Mouse (Mus musculus) ZHBTc4 (cell line): ENCODE data around the gene Nckap5l.
"Not testable (repeated sequence)": the region's sequence is repeated elsewhere in the genome, so short reads cannot be mapped to it uniquely, and the experiment has no call there.

Source experiments
- DNase-seq: peaks from one replicate; pipeline ENCODE4 v3.0.0-alpha.2; 2011; ENCODE audit warnings: low read depth, low spot score

Nckap5l gene

DNA sequence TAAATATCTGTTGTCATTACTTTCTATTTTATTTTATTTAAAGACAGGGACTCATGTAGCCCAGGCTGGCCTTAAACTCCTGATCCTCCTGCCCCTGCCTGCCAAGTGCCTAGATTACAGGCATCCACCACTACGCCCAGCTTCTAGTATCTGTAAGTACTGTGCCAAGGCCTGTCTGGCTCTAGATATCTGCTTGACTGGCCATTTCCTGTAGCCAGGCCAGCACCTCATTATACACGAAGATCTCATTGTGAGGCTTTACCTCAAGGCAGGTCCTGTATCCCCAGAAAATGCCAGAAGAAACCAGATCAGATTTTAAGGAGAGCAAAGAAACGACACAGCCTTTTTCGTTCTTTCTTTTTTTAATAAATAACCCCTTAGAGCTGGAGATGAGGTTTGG is 12.2 kb upstream of the Nckap5l start:
- DNase-seq = no peak

DNA sequence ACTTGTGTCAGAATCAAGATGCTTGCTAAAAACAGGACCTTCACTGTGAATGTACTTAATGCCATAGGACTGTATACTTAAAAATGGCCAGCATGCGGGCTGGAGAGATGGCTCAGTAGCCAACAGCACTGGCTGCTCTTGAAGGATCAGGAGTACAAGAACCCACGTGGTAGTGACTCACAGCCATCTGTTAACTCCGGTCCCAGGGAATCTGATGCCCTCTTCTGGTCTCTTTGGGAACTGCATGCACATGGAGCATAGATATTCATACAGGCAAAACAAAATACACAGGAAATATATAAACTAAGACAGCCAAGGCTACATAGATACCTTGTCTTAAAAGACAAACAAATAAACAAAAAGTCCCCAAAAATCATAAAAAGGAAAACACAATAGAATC is 11.5 kb upstream of the Nckap5l start:
- peak; percentile 91 for DNase-seq

DNA sequence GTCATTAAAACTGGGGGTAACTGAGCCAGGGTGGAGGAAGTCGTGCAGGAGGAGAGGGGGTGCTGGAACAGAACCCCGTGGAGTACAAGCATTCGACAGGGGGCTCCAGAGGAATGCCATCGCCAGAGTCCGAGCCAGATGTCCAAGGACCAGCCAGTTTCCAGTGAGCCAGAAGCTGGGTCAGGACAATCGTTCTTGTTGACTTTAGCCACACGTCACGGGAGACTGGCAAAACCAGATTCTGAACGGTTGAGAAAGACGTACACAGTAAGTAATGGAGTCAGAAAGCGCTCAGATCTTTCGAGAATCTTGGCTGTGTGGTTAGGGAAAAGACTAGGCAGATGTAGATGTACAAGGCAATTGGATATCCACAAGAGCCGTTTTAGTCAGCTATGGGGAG is 5.6 kb upstream of the Nckap5l start:
- no peak for DNase-seq

DNA sequence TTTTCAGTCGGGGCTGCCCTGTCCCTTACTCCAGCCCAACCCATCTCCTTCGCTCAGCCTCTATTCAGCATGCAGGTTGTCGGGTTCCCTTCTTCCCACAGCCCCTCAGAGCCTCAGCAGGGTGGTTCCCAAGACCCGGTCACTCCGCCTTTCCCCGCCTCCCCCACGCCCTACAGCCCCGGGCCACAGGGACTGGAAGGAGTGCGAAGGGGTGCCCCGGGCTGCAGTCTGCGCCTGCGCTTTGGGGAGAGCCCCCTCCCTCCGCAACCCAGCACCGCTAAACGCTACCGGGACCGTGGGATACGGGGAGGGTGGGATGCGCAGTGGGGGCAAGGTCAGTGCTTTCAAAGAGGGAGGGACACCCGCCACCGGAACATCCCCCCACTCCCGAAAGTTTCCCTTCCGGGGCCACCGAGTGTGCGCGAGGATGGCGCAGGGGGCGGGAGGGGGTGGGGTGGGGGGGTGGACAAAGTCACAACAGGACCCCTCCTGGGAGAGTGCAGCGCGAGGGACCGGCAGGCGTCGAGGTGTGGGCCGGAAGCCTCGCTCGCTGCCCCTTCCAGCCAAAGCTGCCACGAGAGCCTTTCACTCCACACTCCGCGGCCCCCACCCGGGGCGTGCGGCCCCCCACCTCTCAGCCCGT is 464 bp downstream of the Nckap5l start:
- peak; percentile 82 for DNase-seq

DNA sequence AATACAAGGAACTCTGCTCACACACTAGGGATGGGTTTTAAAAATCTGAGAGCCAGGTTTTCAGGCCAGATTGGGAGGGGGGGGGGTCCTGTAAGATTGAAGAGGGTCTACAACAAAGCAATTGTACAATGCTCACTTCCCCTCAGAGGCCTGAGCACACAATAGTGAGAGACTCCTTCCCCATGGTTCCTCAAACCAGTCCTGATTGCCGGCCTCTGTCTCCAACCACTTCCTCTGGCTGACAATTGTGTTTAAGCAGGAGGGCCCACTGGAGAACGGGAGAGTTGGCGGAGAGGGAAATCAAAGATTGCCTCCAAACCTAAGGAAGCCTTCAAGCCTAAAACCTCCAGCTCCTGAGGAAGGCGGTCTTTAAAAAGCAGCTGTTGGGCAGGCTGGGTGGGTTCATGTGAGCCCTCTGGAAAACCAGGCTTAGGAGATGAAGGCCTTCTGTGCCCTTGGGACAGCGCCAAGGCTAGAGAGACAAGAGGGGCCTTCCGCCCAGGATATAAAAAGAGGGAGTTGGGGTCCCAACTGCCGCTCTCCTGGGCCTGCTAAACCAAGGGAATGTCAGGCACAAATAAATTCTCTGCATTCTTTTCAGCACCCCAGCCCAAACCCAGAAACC is 1.1 kb downstream of the Nckap5l start:
- DNase-seq = no peak

DNA sequence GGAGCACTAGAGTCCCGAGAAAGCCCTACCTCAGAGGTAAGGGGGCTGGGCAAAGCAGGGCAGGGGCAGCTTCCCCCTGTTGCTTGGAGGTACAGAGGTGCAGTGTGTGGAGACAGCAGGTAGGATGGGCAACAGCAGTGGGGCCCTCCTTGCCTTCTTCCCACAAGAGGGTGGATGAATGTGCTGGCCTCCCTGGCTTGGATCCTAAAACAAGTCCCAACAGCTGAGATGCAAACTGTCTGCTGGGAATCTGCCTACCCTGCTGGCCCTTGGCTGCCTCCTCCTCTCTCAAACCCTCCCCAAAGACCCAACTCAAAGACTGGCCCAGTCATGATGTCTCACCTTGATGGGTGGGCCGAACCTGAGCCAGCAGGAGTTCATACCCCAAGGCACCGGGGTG is 2.1 kb downstream of the Nckap5l start:
- no peak for DNase-seq

DNA sequence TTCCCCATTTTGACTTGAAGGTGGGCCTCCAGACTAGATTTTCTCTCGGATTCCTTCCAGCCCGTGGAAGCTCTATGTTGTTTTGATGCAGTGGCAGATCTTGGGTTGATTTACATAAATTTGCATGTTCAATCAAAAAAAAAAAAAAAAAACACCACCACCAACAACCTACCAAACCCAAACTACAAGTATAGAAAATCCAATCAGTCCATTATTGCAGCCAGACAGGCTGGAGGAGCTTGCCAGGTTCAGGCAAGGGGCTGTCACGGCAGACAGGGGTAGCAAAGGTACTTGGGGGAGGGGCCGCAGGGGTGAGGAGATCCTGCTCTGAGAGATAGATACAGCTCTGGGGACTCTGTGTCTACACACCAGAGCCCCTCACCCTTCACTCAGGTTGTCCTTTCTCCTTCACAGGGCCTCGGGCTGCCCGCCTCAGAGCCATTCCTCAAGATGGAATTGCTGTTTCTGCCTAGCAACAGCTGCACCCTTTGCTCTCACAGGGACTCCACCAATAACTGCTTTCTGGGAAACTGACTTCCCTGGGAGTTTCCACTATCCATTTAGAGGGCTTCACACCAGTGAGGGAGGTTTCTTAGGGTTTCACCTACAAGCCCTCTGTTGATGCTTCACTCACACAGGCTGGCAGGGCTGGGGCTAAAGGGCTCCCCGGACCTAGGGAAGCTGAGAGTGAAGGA is 2.8 kb downstream of the Nckap5l start:
- DNase-seq = no peak

DNA sequence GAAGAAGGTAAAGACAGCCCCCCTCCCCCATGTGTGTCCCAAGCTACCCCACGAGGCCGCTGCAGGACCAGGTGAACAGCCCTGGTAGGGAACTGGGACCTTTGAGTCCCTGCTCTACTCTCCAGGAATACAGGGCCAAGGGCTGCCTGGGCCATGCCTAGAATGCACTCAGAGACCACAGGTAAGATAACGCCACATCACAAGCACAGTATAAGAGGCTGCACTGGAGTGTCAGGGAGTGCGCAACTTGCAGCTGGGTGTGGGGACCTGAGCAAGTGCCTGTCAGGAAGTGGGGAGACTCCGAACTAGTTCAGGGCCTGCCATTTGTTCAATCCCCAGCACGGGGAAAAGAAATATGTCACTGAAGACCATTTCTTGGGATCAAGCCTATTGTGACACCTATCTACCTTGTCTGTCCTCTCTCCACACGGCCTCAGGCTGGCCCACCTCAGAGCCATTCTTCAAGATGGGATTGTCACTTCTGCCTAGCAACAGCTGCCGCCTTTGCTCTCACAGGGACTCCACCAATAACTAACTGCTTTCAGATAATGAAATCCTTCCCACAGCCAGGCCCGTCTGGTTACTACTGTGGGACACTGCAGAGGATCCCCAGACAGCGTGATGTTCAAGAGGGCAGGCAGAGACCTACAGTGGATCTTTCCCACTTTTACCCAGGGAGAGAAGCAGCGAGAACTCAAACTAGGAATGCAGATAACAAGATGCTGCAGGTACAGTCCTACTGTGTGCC is 4.2 kb downstream of the Nckap5l start:
- no peak for DNase-seq

DNA sequence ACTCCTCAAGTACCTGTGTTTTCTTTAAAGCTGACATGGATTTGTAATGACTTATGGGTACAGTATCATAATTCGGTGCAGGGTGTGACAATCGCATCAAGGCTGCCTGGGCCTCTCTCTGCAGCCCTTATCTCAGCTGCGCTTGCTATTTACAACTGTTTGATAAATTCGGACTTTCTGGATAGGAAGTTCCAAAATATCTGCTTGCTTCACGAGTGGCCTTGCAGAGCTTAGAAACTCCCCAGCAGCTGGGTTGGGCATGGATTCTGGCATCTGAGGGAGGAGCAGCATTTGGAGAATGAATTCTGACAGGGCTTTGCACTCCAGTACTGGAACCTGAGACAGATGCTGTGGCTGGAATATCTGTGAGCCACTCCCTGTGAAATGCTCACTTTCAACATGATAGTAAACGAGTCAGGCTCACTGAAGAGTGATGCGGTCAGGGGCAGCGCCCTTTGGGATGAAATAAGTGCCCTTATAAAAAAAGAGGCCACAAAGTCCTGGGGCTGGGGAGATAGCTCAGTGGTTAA is 7.7 kb downstream of the Nckap5l start:
- no peak for DNase-seq

DNA sequence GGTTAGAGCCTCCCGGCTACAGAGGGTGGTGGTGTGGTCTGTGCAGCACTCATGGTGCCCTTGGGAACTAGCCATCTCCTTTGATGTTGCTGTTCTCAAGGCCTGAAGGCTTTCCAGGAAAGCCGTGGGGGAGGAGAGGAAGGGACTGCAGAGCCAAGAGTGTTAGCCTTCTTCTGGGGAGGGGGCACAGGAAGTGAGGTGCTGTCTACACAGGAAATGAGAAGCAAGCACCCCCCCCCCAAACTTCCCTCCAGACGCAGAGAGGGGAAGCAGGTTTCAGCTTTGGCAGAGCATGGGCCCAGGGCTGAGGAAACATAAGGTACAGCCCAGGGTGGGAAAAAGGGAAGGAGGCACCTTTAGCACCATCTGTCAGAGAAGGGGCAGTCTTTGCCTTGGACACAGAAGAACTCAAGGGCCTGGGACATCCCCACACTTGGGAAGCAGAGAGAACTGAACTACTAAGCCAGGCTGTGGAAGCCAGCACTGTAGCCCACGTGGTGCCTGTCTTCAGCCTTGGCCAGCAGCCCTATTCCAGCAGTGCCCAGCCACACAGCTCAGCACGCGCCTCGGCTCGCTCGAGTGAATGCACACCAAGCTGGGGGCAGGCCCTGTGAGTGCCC is 8.3 kb downstream of the Nckap5l start:
- peak; percentile 39 for DNase-seq

DNA sequence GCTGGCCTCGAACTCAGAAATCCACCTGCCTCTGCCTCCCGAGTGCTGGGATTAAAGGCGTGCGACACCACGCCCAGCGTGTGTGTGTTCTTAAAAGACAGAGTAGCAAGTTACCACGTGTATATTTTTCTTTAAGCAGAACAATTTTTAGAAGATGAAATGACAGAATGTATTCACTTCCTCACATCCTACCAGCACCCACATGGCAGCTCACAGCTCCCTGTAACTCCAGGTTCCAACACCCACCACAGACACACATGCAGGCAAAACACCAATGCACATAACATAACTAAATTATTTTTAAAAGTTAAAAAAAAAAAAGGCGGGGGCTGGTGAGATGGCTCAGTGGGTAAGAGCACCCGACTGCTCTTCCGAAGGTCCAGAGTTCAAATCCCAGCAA is 11.4 kb downstream of the Nckap5l start:
- not testable (repeated sequence) for DNase-seq

DNA sequence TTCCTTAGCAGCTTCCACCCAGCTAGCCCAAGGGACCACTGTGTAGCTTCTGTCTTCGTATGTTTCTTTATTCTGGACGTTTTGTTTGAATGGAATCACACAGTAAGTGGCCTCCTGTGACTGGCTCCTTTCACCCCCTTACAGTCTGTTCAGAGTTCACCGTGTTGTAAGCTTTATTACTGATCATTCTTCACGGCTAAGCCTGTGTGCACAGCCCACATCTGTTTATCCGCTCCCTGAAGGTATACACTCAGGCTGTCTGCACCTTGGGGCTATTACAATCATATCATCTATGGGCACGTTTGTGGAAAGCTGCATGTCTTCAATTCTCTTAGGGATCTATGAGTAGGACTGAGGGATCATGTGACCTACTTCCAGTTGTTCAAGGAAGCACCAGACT is 12.0 kb downstream of the Nckap5l start:
- no peak for DNase-seq

DNA sequence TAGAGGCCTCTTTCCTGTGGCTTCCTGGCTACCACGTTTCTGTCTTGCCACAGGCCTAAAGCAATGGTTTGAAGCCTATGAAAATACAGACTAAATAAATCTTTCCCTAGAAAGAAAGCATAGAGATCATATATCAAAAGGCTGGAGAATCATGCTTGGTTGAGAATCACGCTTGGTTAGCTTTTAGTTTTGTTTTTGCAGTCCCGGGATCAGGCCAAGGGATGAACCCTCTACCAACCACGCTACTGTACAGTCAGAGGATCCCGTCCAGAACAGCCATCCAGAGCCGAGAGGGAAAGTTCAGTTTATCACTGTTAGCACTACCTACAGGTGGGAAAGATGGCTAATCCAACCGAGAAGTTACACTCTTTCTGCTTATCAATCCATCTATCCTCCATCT is 15.2 kb downstream of the Nckap5l start:
- no peak for DNase-seq

DNA sequence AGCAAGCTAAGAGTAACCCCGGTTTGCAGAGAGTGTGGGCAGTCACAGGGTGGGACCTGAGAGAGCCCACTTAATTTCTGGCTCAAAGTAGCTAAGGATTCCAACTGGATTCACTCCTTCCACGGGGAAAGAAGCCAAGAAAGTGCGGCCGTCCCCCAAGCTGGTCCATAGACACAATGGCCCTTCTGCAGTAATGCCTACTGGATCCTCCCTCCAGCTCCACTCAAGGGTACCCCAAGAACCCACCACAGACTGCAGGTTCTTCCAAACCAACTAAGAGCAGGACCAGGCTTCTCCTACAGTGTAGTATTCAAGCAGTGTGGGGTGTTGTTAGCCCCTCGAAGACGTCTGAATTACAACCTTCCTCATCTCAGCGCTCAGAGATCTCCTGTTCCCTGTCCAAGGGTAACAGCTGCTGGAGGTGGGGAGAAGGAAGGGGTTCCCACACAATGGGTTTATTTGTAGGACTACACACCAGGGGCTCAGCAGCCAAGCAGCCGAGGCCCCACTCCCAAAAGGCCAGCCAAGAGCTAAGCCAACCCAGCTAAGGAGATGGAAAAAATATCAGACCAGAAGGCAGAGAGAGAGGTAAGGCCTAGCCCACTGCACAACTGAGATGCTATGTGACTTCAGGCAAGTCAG is 16.6 kb downstream of the Nckap5l start:
- DNase-seq = no peak

DNA sequence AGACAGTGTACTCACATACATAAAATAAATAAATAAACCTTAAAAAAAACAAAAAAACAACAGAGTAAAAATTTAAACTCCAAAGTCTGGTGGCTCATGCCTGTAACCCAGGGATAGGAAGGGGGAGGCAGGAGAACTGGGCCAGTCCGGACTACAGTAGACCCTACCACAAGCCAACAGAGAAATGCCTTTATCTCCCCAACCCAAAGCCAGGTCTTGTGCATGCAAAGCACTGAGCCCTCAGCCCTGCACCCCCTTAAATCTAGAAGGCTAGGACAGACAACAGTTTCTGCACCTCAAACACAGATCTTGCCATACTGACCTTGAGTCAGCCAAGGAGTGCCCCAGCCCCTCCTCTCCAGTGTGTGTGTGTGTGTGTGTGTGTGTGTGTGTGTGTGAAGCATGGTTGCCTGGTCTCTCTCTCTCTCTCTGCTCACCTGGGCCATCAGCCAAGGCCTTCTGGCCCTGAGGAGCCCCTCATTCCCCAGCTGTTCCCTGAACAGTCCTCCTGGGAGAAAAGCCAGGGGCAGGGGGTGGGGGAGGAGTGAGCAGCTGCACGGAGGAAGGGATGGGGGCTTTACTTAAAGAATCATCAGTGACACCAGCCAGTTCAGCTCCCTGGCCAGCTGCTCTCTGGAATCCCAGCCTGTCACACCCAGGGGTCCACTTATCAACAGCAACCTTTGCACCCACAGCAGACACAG is 17.3 kb downstream of the Nckap5l start:
- DNase-seq = no peak

DNA sequence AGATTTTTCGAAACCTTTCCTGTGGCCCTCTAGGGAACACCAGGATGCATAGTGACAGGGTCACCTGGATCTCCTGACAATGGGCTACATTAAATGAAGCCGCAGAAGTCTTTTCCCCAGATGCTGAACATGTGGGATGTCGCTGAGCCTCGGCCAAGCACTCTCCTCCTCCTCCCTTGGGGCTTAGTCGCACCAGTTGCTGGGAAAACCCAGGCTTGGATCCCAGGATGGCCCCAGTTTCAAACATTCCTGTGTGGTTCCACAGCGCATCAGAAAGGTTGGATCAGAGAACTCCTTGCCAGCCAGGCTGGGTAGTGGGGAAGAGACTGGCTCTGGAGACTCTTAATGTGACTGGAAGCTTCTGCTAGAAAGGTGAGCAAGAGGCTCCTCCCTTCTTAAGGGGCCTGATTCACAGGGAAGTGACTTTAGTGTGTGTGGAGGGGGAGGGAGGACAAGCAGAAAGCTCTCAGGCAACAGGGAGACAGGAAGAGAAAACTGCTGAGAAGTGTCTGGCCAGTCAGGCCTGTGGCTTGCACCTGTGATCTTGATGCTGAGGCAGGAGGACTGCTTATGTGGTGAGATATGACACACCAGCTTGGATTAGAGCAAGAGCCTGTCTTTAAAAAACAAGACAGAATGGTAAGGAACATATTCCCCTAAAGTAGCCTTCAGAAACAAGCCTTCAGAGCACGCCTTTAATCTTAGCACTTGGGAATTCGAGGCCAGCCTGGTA is 18.4 kb downstream of the Nckap5l start:
- DNase-seq = no peak

DNA sequence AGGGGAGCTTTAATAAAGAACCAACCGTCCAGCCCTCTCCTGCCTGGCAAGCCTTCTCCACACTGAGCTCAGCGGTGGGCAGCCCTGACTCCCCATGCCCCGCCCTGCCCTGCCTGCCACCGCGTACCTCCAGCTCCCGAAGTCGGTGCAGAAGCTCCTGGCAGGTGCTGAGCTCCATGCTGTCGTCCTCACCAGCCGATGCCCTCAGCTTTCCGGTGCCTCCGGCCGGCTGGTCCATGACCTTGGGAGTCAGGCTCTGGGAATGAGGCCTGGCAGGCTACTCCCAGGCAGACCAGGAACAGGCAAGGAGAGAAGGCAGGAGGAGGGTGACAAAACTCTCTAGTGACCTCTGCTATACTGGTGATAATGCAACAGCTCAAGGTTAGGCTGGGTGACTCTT is 23.6 kb downstream of the Nckap5l start:
- no peak for DNase-seq

DNA sequence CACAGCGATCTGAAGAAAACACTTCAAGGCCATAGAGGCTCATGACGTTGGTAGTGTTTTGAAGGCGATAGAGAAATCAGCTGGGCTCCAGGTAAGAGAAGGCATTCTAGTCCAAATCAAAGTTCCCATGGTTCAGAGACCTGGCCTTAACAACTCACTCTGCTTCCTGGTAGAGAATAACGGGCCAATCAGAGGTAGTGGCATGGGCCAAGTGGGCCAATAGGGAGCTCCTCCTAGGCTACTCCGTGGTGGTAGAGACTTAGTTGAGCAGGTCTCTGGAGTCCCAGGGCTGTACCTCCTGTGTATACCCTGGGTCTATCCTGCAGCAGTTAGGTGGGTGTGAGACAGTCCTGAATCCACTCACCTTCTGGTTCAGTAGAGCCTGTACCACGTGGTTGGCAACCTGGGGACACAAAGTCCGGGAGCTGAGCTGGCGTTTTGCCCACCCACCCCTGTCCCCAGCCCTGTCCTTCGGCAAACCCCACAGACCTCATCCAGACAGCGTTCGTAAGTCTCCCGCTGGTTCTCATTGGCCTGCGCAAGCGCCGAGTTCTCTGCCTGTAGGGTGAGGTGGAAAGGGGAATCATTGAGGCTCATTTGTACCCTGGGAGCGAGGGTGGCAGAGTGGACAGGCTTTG is 24.3 kb downstream of the Nckap5l start:
- no peak for DNase-seq

DNA sequence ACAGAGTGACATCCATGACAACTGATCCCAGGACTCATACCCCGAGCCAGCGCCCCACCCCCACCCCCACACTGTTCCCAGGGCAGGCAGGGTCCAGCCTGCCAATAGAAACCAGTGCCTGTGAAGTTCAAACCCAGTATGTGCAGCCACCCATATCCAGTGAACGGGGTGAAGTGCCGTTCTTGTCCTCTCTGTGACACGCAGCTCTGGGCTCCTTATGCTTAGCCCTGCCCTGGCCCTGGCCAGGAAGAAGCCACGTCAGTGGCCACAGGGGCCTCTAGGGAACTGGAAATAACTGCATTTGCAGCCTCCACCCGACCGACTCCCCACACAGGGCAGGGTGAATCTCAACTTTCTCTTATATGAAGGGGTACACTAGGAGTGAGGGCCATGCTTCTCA is 25.6 kb downstream of the Nckap5l start:
- DNase-seq = no peak
